Mouse (Mus musculus) kidney, adult 2 months (tissue): ENCODE results near the gene Rapgef4.

ENCODE experiments used
- CTCF ChIP-seq: fragments of 200-500 bp; conservative IDR thresholded peaks from 2 replicates; pipeline ENCODE4 v1.5.1; 2011; ENCODE audit warnings: low read depth, mild to moderate bottlenecking, control low read depth, low read length, moderate library complexity, mixed read lengths; ENCODE audit not compliant: insufficient read depth, insufficient read length
- POLR2A ChIP-seq: fragments of 200-500 bp; IDR thresholded peaks from one replicate; pipeline ENCODE4 v1.6.1; 2011; ENCODE audit warnings: low read depth, low read length, control low read depth

- no peak for TF ChIP-seq POLR2A
- no peak for TF ChIP-seq CTCF
These were observed 7.4 kb upstream of the Rapgef4 start for GRCm38 (mm10) chr2:71973646-71974045.
